8 mouse cellular contexts compared by ENCODE assay signal in the genomic region with DNA sequence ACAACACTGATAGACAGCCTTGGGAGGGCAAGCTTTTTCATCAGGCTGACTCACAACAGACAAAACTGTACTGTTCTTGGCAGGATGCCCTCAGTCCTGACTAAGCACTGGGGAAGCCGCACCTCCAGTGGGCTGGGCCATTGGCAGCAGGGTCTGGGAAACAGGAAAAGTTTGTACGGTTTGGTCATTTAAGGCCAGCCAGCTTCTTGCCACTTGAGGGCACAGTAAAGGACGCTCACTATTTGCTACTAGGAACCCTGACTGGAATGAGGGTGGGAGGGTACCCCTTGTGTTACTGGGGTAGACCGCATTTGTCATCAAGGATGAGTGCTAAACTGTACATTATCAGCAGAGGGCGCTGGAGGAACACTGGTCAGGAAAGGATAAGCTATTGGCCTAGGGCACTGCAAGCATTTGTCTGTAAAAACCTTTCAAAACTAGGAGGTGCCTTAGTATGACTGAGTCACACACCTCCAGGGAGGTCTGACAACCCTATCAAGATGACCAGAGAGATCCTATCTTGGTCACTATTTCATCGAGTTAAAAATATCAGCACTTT. TPM values are rescaled to one million over a fixed set of nuclear protein-coding genes. Genes with fewer than 3 reads are reported as not detected.
DNase-seq lines count a peak whose midpoint lies in the region; ATAC-seq lines count a peak whose summit lies in the region.

No protein-coding gene starts in this region.

- peak; percentile 85 for ATAC-seq in common myeloid progenitor, adult 5-6 weeks (replicated peaks; ENCODE audit: low read depth, poor library complexity, severe bottlenecking)
- ATAC-seq in megakaryocyte progenitor cell, adult 5-6 weeks (replicated peaks; ENCODE audit: poor library complexity), result peak; percentile 90

- peak; percentile 75 for DNase-seq in ZHBTc4 (ENCODE audit: low read depth, low spot score)
- DNase-seq in gastrocnemius, adult 8-10 months (ENCODE audit: low spot score in 2 of 2), result peak; percentile 85 to 86
- peak; percentile 52 for DNase-seq in hindlimb bud, embryonic 11.5 days (ENCODE audit: extremely low spot score, low read depth, low spot score)
- DNase-seq in left cerebral cortex, adult 8-10 months (ENCODE audit: low spot score in 2 of 2), result peak; percentile 82 to 90
- DNase-seq in right cerebral cortex, postnatal 14 days, result peak; percentile 77
- DNase-seq in urinary bladder, postnatal 36 days (ENCODE audit: low spot score in 2 of 2), result peak; percentile 95

RNA-seq across cellular contexts. Expression of a gene that starts 58.8 kb away (rescaled TPM):
- not detected in 2 replicates for total RNA-seq in common myeloid progenitor, adult 5-6 weeks (2017)
- total RNA-seq in gastrocnemius, adult 8-10 months (2022), result 10 to 100 TPM; 17.7 to 29.9 (median 21.9) TPM
- total RNA-seq in left cerebral cortex, adult 8-10 months (2022), result 1 to 10 TPM in 3 of 4 experiments, under 1 TPM in 1; 0.62 to 1.2 (median 1.1) TPM
- not detected in 2 replicates for total RNA-seq in megakaryocyte progenitor cell, adult 5-6 weeks (2015)
- total RNA-seq in megakaryocyte progenitor cell, adult 5-6 weeks (2017), result not detected in 2 replicates

Comparison
In these comparisons a context has a peak if more than half of its experiments do, and no peak if none do; other contexts are left out.
1. Peak in every context shown above with its lines: DNase-seq and ATAC-seq.
2. RNA of a gene that starts 58.8 kb away (total RNA-seq): 17.7 to 29.9 TPM in gastrocnemius, adult 8-10 months; 0.62 to 1.2 TPM in left cerebral cortex, adult 8-10 months, not detected in common myeloid progenitor, adult 5-6 weeks and not detected in megakaryocyte progenitor cell, adult 5-6 weeks; every median in the first group is over 4 times any median in the second.